In the genomic region with DNA sequence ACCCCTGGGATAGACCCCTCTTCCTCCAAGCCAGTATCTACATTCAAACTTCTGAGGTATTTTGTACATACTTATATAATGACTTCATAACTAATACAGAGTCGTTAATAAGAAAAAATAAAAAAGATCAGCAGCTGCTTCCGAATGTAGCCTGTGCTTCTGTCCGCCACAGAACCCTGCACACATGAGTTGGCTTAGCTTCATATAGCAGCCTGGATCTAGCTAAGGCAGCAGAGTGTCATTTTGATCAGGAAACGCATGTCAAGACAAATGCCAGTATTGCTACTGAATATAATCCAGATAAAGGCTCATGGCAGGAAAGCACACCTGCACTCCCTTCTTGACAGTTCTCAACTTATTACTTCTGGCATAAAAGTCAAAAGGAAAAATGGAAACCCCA, we compare ENCODE assay signal across 16 mouse cellular contexts.
"Had no signal": no experiment of that assay in that cellular context is flagged by ENCODE, and none has a peak within 500 bp of the region (broad histone marks: within the 10 kb centered on the region; RNA-seq: fewer than 3 reads in every experiment).

No protein-coding gene starts in this region.

- H3K36me3 ChIP-seq: midbrain, embryonic 10.5 days; midbrain, embryonic 12.5 days; neural tube, embryonic 12.5 days; stomach, embryonic 15.5 days had no signal

- ATAC-seq: midbrain, embryonic 16.5 days had no signal

- H3K27ac ChIP-seq: midbrain, embryonic 10.5 days; midbrain, embryonic 12.5 days; neural tube, embryonic 12.5 days; stomach, embryonic 15.5 days; stomach, postnatal 0 days had no signal

- H3K4me2 ChIP-seq: lung, embryonic 14.5 days; midbrain, embryonic 12.5 days; neural tube, embryonic 12.5 days; stomach, embryonic 15.5 days had no signal

- H3K27me3 ChIP-seq: midbrain, embryonic 12.5 days; neural tube, embryonic 12.5 days; stomach, embryonic 15.5 days had no signal

- H3K9ac ChIP-seq: lung, embryonic 14.5 days; midbrain, embryonic 12.5 days; neural tube, embryonic 12.5 days; stomach, embryonic 15.5 days had no signal

- H3K4me3 ChIP-seq: midbrain, embryonic 10.5 days; midbrain, embryonic 12.5 days; myocyte; neural tube, embryonic 12.5 days; stomach, embryonic 15.5 days had no signal

- DNase-seq: lung, adult 18-20 months; lung, embryonic 14.5 days; lung, postnatal 10 days; lung, postnatal 4 days; midbrain, embryonic 14.5 days; right cerebral cortex, postnatal 14 days; thymus, adult 2 months; thymus, postnatal 25 days; thymus, postnatal 4 days had no signal

- H3K9me3 ChIP-seq: midbrain, embryonic 10.5 days; midbrain, embryonic 12.5 days; neural tube, embryonic 12.5 days; stomach, embryonic 15.5 days had no signal
